12 mouse cellular contexts compared by ENCODE assay signal in genomic region chr9:71975141-71975540, GRCm38 (mm10).
A peak's percentile ranks its signal among the peaks of the same experiment; 100 is the strongest.
DNase-seq lines count a peak whose midpoint lies in the region; ATAC-seq and TF ChIP-seq lines count a peak whose summit lies in the region.
"Had no signal": no experiment of that assay in that cellular context is flagged by ENCODE, and none has a peak within 500 bp of the region (broad histone marks: within the 10 kb centered on the region; RNA-seq: fewer than 3 reads in every experiment).

No protein-coding gene starts in this region.

- TF ChIP-seq EP300 in heart, adult 2 months (IDR thresholded peaks at IDR 0.05; ENCODE audit: insufficient read depth, low read depth, low read length) = no peak

- no peaks in the 10 kb centered on the region for H3K9me3 ChIP-seq in heart, embryonic 11.5 days (replicated peaks; ENCODE audit: control insufficient read depth, low read length)
- H3K9me3 ChIP-seq in midbrain, embryonic 15.5 days = no peaks in the 10 kb centered on the region
- no peaks in the 10 kb centered on the region for H3K9me3 ChIP-seq in midbrain, embryonic 16.5 days (replicated peaks; ENCODE audit: control insufficient read depth, low read length, poor library complexity, severe bottlenecking)
- no peaks in the 10 kb centered on the region for H3K9me3 ChIP-seq in hindbrain, embryonic 13.5 days
- no peaks in the 10 kb centered on the region for H3K9me3 ChIP-seq in intestine, postnatal 0 days (ENCODE audit: control insufficient read depth)
- H3K9me3 ChIP-seq: G1E; heart, embryonic 12.5 days; midbrain, embryonic 12.5 days had no signal

- intact Hi-C loops in heart, adult 2 months (cut with DNase I) = loop anchor here (5.0 kb wide), 1 partner anchor 78 kb away; no protein-coding TSS in a partner anchor

- peaks cover 7% of the 10 kb centered on the region for H3K4me1 ChIP-seq in heart, adult 2 months (ENCODE audit: control insufficient read depth, insufficient read depth, low read length)
- peaks cover 11% of the 10 kb centered on the region; the same call in 1 of the 2 replicates for H3K4me1 ChIP-seq in heart, embryonic 11.5 days (ENCODE audit: control insufficient read depth, insufficient read depth, low read length)
- H3K4me1 ChIP-seq in midbrain, embryonic 15.5 days = peaks cover 23% of the 10 kb centered on the region
- H3K4me1 ChIP-seq in midbrain, embryonic 16.5 days (ENCODE audit: control insufficient read depth, insufficient read depth, low read length) = peaks cover 14% of the 10 kb centered on the region
- H3K4me1 ChIP-seq in hindbrain, embryonic 13.5 days (replicated peaks) = peaks cover 41% of the 10 kb centered on the region
- no peaks in the 10 kb centered on the region for H3K4me1 ChIP-seq in intestine, postnatal 0 days (replicated peaks; ENCODE audit: control insufficient read depth, insufficient read depth, low read length)

- no peaks in the 10 kb centered on the region for H3K79me2 ChIP-seq in heart, adult 2 months (replicated peaks; ENCODE audit: control insufficient read depth, insufficient read depth, low read length)

- WGBS in heart, adult 2 months = 68% methylated on average over 4 of the region's 4 CpGs
- WGBS in heart, embryonic 11.5 days (ENCODE audit: insufficient replicate concordance) = 82% methylated on average over 4 of the region's 4 CpGs
- 33% methylated on average over 4 of the region's 4 CpGs for whole genome bisulfite sequencing in midbrain, embryonic 15.5 days
- 44% methylated on average over 4 of the region's 4 CpGs for WGBS in midbrain, embryonic 16.5 days
- WGBS in hindbrain, embryonic 13.5 days = 26% methylated on average over 4 of the region's 4 CpGs
- WGBS in intestine, postnatal 0 days = 76% methylated on average over 4 of the region's 4 CpGs

- no peak overlapping the region for H3K4me2 ChIP-seq in heart, embryonic 11.5 days
- H3K4me2 ChIP-seq in midbrain, embryonic 15.5 days = no peak overlapping the region
- no peak overlapping the region; the same call in 1 of the 2 replicates for H3K4me2 ChIP-seq in midbrain, embryonic 16.5 days (ENCODE audit: low read length)
- H3K4me2 ChIP-seq in hindbrain, embryonic 13.5 days = 0 out of 2 replicates have a peak overlapping the region, but pooled peaks have one; percentile 19
- no peak overlapping the region for H3K4me2 ChIP-seq in intestine, postnatal 0 days (replicated peaks; ENCODE audit: low read depth)
- H3K4me2 ChIP-seq: heart, embryonic 12.5 days; midbrain, embryonic 12.5 days had no signal

- TF ChIP-seq POLR2A in heart, adult 2 months (IDR thresholded peaks at IDR 0.05; ENCODE audit: insufficient read depth, low read depth, low read length) = no peak

- TF ChIP-seq CTCF in heart, adult 2 months (IDR thresholded peaks at IDR 0.05) = no peak
- no peak for TF ChIP-seq CTCF in intestine, postnatal 0 days (IDR thresholded peaks at IDR 0.05; ENCODE audit: low read depth)

- peak overlapping the region; percentile 55 for H3K27ac ChIP-seq in heart, adult 2 months
- no peak overlapping the region for H3K27ac ChIP-seq in heart, embryonic 11.5 days (ENCODE audit: low read depth, low read length)
- no peak overlapping the region for H3K27ac ChIP-seq in midbrain, embryonic 15.5 days
- no peak overlapping the region; the same call in 1 of the 2 replicates for H3K27ac ChIP-seq in midbrain, embryonic 16.5 days (ENCODE audit: low read length)
- peak overlapping the region; percentile 81 for H3K27ac ChIP-seq in hindbrain, embryonic 13.5 days
- H3K27ac ChIP-seq in intestine, postnatal 0 days (ENCODE audit: low read depth, low read length) = no peak overlapping the region

- no peak overlapping the region for H3K4me3 ChIP-seq in heart, adult 2 months
- no peak overlapping the region for H3K4me3 ChIP-seq in heart, embryonic 11.5 days (ENCODE audit: low read depth, low read length)
- no peak overlapping the region for H3K4me3 ChIP-seq in midbrain, embryonic 15.5 days
- H3K4me3 ChIP-seq in midbrain, embryonic 16.5 days (ENCODE audit: low read depth, low read length) = no peak overlapping the region
- H3K4me3 ChIP-seq in hindbrain, embryonic 13.5 days = no peak overlapping the region
- H3K4me3 ChIP-seq in intestine, postnatal 0 days (ENCODE audit: low read depth, low read length) = no peak overlapping the region
- H3K4me3 ChIP-seq: heart, embryonic 12.5 days; midbrain, embryonic 12.5 days had no signal

- peaks cover 18% of the 10 kb centered on the region for H3K36me3 ChIP-seq in heart, adult 2 months (ENCODE audit: control insufficient read depth, insufficient read depth, low read length)
- no peaks in the 10 kb centered on the region for H3K36me3 ChIP-seq in heart, embryonic 11.5 days (ENCODE audit: control insufficient read depth, insufficient read depth, low read length)
- H3K36me3 ChIP-seq in midbrain, embryonic 15.5 days (replicated peaks) = no peaks in the 10 kb centered on the region
- H3K36me3 ChIP-seq in midbrain, embryonic 16.5 days (ENCODE audit: control insufficient read depth, insufficient read depth, low read length) = no peaks in the 10 kb centered on the region
- no peaks in the 10 kb centered on the region for H3K36me3 ChIP-seq in hindbrain, embryonic 13.5 days
- no peaks in the 10 kb centered on the region for H3K36me3 ChIP-seq in intestine, postnatal 0 days (ENCODE audit: control insufficient read depth, insufficient read depth)
- H3K36me3 ChIP-seq: heart, embryonic 12.5 days; midbrain, embryonic 12.5 days had no signal

- no peak for DNase-seq in heart, adult 2 months
- DNase-seq in retina, postnatal 1 day = peak; percentile 90

- no peaks in the 10 kb centered on the region for H3K27me3 ChIP-seq in heart, adult 2 months (ENCODE audit: control insufficient read depth, insufficient read depth, low read length)
- no peaks in the 10 kb centered on the region for H3K27me3 ChIP-seq in heart, embryonic 11.5 days (ENCODE audit: control insufficient read depth, insufficient read depth, low read length)
- H3K27me3 ChIP-seq in midbrain, embryonic 15.5 days (replicated peaks) = no peaks in the 10 kb centered on the region
- H3K27me3 ChIP-seq in midbrain, embryonic 16.5 days (ENCODE audit: control insufficient read depth, insufficient read depth, low read depth, low read length) = no peaks in the 10 kb centered on the region
- H3K27me3 ChIP-seq in hindbrain, embryonic 13.5 days = no peaks in the 10 kb centered on the region
- no peaks in the 10 kb centered on the region for H3K27me3 ChIP-seq in intestine, postnatal 0 days (replicated peaks; ENCODE audit: control insufficient read depth, insufficient read depth, low read length)
- H3K27me3 ChIP-seq: heart, embryonic 12.5 days; midbrain, embryonic 12.5 days had no signal

- no peak overlapping the region for H3K9ac ChIP-seq in heart, adult 2 months (ENCODE audit: low read depth, low read length)
- H3K9ac ChIP-seq in heart, embryonic 11.5 days (ENCODE audit: low read depth, low read length) = no peak overlapping the region
- H3K9ac ChIP-seq in midbrain, embryonic 15.5 days = no peak overlapping the region
- no peak overlapping the region for H3K9ac ChIP-seq in midbrain, embryonic 16.5 days (ENCODE audit: low read depth, low read length)
- H3K9ac ChIP-seq in hindbrain, embryonic 13.5 days = no peak overlapping the region
- no peak overlapping the region for H3K9ac ChIP-seq in intestine, postnatal 0 days (ENCODE audit: low read depth, low read length)
- H3K9ac ChIP-seq: heart, embryonic 12.5 days; midbrain, embryonic 12.5 days had no signal

- no peak for ATAC-seq in heart, embryonic 11.5 days (replicated peaks; ENCODE audit: insufficient number of reproducible peaks, low FRiP score, low TSS enrichment)
- 0 out of 2 replicates have a peak, but pooled peaks have one; percentile 48 for ATAC-seq in midbrain, embryonic 15.5 days (replicated peaks)
- no peak for ATAC-seq in midbrain, embryonic 16.5 days
- ATAC-seq in hindbrain, embryonic 13.5 days (ENCODE audit: low FRiP score) = 0 out of 2 replicates have a peak, but pooled peaks have one; percentile 21
- no peak for ATAC-seq in megakaryocyte-erythroid progenitor cell, adult 5-6 weeks (replicated peaks; ENCODE audit: low FRiP score, low TSS enrichment, poor library complexity, severe bottlenecking)
- ATAC-seq in intestine, postnatal 0 days = no peak
- ATAC-seq: intestine, embryonic 16.5 days had no signal

Comparison
In these comparisons a context has a peak if more than half of its experiments do, and no peak if none do; other contexts are left out.
1. H3K27ac ChIP-seq: peak in heart, adult 2 months (single experiment) and hindbrain, embryonic 13.5 days (single experiment); none in heart, embryonic 11.5 days (single experiment), midbrain, embryonic 15.5 days (single experiment), midbrain, embryonic 16.5 days (single experiment) and intestine, postnatal 0 days (single experiment).
2. ATAC-seq: peak in midbrain, embryonic 15.5 days (single experiment) and hindbrain, embryonic 13.5 days (single experiment); none in heart, embryonic 11.5 days (single experiment), midbrain, embryonic 16.5 days (single experiment), megakaryocyte-erythroid progenitor cell, adult 5-6 weeks (single experiment) and intestine, postnatal 0 days (single experiment).